Mouse (Mus musculus) heart, embryonic 14.5 days (tissue): Measurements from ENCODE around the gene Npas3. TPM values are rescaled to one million over a fixed set of nuclear protein-coding genes. Genes with fewer than 3 reads are reported as not detected.

Experiments used
- ATAC-seq: fragments of 200-750 bp; cut with Nextera tagmentation; 2 replicates; pipeline ENCODE4 v1.8.0; 2017; ENCODE audit warnings: low read depth, moderate TSS enrichment; ENCODE audit not compliant: insufficient number of reproducible peaks, insufficient read depth, low FRiP score
- H3K27ac ChIP-seq, 2 experiments: fragments of 200-500 bp in 1 of 2; fragments of 300-500 bp in 1 of 2; sonication (generic) in 1 of 2; replicated peaks in 1 of 2; 2 replicates each; pipeline ENCODE4 v1.5.1; 2012 to 2014; ENCODE audit warnings: low read depth in 2 of 2, low read length in 2 of 2, control low read depth in 1 of 2, mild to moderate bottlenecking in 1 of 2, mixed read lengths in 1 of 2; ENCODE audit not compliant: control insufficient read depth in 1 of 2, insufficient read depth in 1 of 2
- H3K27me3 ChIP-seq: fragments of 300-500 bp; sonication (generic); 2 replicates; pipeline ENCODE4 v1.6.1; 2014; ENCODE audit warnings: mild to moderate bottlenecking, low read length, control low read depth; ENCODE audit not compliant: control insufficient read depth, insufficient read depth
- H3K36me3 ChIP-seq: fragments of 300-500 bp; sonication (generic); 2 replicates; pipeline ENCODE4 v1.6.1; 2014; ENCODE audit warnings: mild to moderate bottlenecking, control low read depth, low read length, mixed read lengths; ENCODE audit not compliant: control insufficient read depth, insufficient read depth
- H3K4me1 ChIP-seq, 2 experiments: fragments of 200-500 bp in 1 of 2; fragments of 300-500 bp in 1 of 2; sonication (generic) in 1 of 2; 2 replicates each; pipeline ENCODE4 v1.6.1; 2012 to 2014; ENCODE audit warnings: low read length in 2 of 2, control low read depth in 1 of 2, mixed read lengths in 1 of 2; ENCODE audit not compliant: control insufficient read depth in 2 of 2, insufficient read depth in 2 of 2
- H3K4me2 ChIP-seq: fragments of 300-500 bp; sonication (generic); 2 replicates; pipeline ENCODE4 v1.6.1; 2014; ENCODE audit warnings: mild to moderate bottlenecking, low read length
- H3K4me3 ChIP-seq, 2 experiments: fragments of 200-500 bp in 1 of 2; fragments of 300-500 bp in 1 of 2; sonication (generic) in 1 of 2; 2 replicates each; pipeline ENCODE4 v1.5.1; 2012 to 2014; ENCODE audit warnings: low read length in 2 of 2, mild to moderate bottlenecking in 2 of 2, control low read depth in 1 of 2, low read depth in 1 of 2, moderate library complexity in 1 of 2; ENCODE audit not compliant: control insufficient read depth in 1 of 2, insufficient read depth in 1 of 2
- H3K9ac ChIP-seq: fragments of 300-500 bp; sonication (generic); 2 replicates; pipeline ENCODE4 v1.6.1; 2014; ENCODE audit warnings: mild to moderate bottlenecking, low read length
- H3K9me3 ChIP-seq: fragments of 300-500 bp; sonication (generic); 2 replicates; pipeline ENCODE4 v1.6.1; 2016; ENCODE audit warnings: low read length, control low read depth; ENCODE audit not compliant: control insufficient read depth
- WGBS: fragments of 180-500 bp; shearing (Covaris S2); extraction: QIAGEN DNeasy Blood & Tissue Kit; methylation state at CpG from one replicate; pipeline ENCODE4 v1.1.7; 2014; 5-methylcytosine and 5-hydroxymethylcytosine counted together
- polyA plus RNA-seq: library from polyadenylated mRNA; unstranded; fragments of >200 nt; fragmentation: Nextera tagmentation; extraction: Ambion mirVana; gene quantifications from 2 replicates; pipeline ENCODE4 v1.2.1, GENCODE M21; 2014

Npas3 gene
- polyA plus RNA-seq, 1 experiment from 2014 or later: 1.3 TPM

GRCm38 (mm10) chr12:53321018-53321417 lies 72.5 kb downstream of the Npas3 start:
- no peak overlapping the region for H3K9ac ChIP-seq
- no peaks in the 10 kb centered on the region for H3K36me3 ChIP-seq
- no peaks in the 10 kb centered on the region; the same call in 1 of the 2 replicates for H3K27me3 ChIP-seq
- 76% methylated on average over 12 of the region's 12 CpGs for WGBS
- no peak for ATAC-seq
- no peak overlapping the region for H3K4me3 ChIP-seq
- no peak overlapping the region for H3K4me2 ChIP-seq
- H3K9me3 ChIP-seq: no peaks in the 10 kb centered on the region
- H3K27ac ChIP-seq: no peak overlapping the region
- no peaks in the 10 kb centered on the region for H3K4me1 ChIP-seq

GRCm38 (mm10) chr12:53321944-53322343 lies 73.5 kb downstream of the Npas3 start:
- H3K4me3 ChIP-seq: no peak overlapping the region
- no peak overlapping the region for H3K4me2 ChIP-seq
- 82% methylated on average over 2 of the region's 2 CpGs for WGBS
- no peaks in the 10 kb centered on the region for H3K4me1 ChIP-seq
- H3K36me3 ChIP-seq: no peaks in the 10 kb centered on the region
- H3K9ac ChIP-seq: no peak overlapping the region
- H3K27ac ChIP-seq: no peak overlapping the region
- no peak for ATAC-seq
- H3K9me3 ChIP-seq: no peaks in the 10 kb centered on the region
- no peaks in the 10 kb centered on the region; the same call in 1 of the 2 replicates for H3K27me3 ChIP-seq

GRCm38 (mm10) chr12:53327653-53328188 lies 79.2 kb downstream of the Npas3 start:
- Histone ChIP-seq H3K4me3 (no peak overlapping the region), H3K27ac (no peak overlapping the region), H3K9me3 (no peaks in the 10 kb centered on the region), H3K4me1 (0 out of 4 replicates have a peak, but pooled peaks cover 0 to 4% of the 10 kb centered on the region in 2 experiments), H3K36me3 (no peaks in the 10 kb centered on the region), H3K9ac (no peak overlapping the region), H3K27me3 (no peaks in the 10 kb centered on the region; the same call in 1 of the 2 replicates), H3K4me2 (no peak overlapping the region)
- 41% methylated on average over 3 of the region's 3 CpGs for WGBS
- ATAC-seq: no peak

GRCm38 (mm10) chr12:53328257-53328736 lies 79.8 kb downstream of the Npas3 start:
- peak overlapping the region; percentile 38; the same call in 1 of the 2 replicates for H3K4me2 ChIP-seq

GRCm38 (mm10) chr12:53330141-53330540 lies 81.7 kb downstream of the Npas3 start:
- H3K27me3 ChIP-seq: no peaks in the 10 kb centered on the region; the same call in 1 of the 2 replicates
- no peak overlapping the region for H3K4me2 ChIP-seq
- WGBS: 88% methylated on average over 6 of the region's 6 CpGs
- no peak overlapping the region for H3K27ac ChIP-seq
- H3K4me1 ChIP-seq: 0 out of 4 replicates have a peak, but pooled peaks cover 0 to 4% of the 10 kb centered on the region in 2 experiments
- no peak for ATAC-seq
- no peaks in the 10 kb centered on the region for H3K9me3 ChIP-seq
- H3K9ac ChIP-seq: no peak overlapping the region
- H3K4me3 ChIP-seq: no peak overlapping the region
- H3K36me3 ChIP-seq: no peaks in the 10 kb centered on the region

More at GRCm38 (mm10) chr12:53328257-53328736, 79.8 kb downstream of the Npas3 start:
- no peak overlapping the region for H3K4me3 ChIP-seq
- no peak overlapping the region for H3K9ac ChIP-seq
- H3K27ac ChIP-seq: no peak overlapping the region
- no peaks in the 10 kb centered on the region; the same call in 1 of the 2 replicates for H3K27me3 ChIP-seq
- 0 out of 4 replicates have a peak, but pooled peaks cover 0 to 4% of the 10 kb centered on the region in 2 experiments for H3K4me1 ChIP-seq
- ATAC-seq: no peak
- H3K9me3 ChIP-seq: no peaks in the 10 kb centered on the region
- whole genome bisulfite sequencing: 39% methylated on average over 5 of the region's 5 CpGs
- H3K36me3 ChIP-seq: no peaks in the 10 kb centered on the region

GRCm38 (mm10) chr12:53331391-53331790 lies 82.9 kb downstream of the Npas3 start:
- Histone ChIP-seq H3K36me3 (no peaks in the 10 kb centered on the region), H3K4me2 (no peak overlapping the region), H3K9ac (no peak overlapping the region), H3K4me1 (0 out of 4 replicates have a peak, but pooled peaks cover 0 to 4% of the 10 kb centered on the region in 2 experiments), H3K27ac (no peak overlapping the region), H3K4me3 (no peak overlapping the region), H3K27me3 (no peaks in the 10 kb centered on the region), H3K9me3 (no peaks in the 10 kb centered on the region)
- 80% methylated on average over 9 of the region's 9 CpGs for WGBS
- ATAC-seq: no peak

GRCm38 (mm10) chr12:53331800-53332199 lies 83.3 kb downstream of the Npas3 start:
- H3K9ac ChIP-seq: no peak overlapping the region
- WGBS: 70% methylated on average over 3 of the region's 3 CpGs
- H3K4me3 ChIP-seq: no peak overlapping the region
- no peaks in the 10 kb centered on the region for H3K36me3 ChIP-seq
- H3K27me3 ChIP-seq: no peaks in the 10 kb centered on the region
- H3K4me2 ChIP-seq: no peak overlapping the region
- H3K4me1 ChIP-seq: 0 out of 4 replicates have a peak, but pooled peaks cover 0 to 4% of the 10 kb centered on the region in 2 experiments
- H3K27ac ChIP-seq: no peak overlapping the region
- no peak for ATAC-seq
- H3K9me3 ChIP-seq: no peaks in the 10 kb centered on the region
